ENCODE assay signal across 10 mouse cellular contexts in genomic region chr16:22097659-22098058, GRCm38 (mm10).
A peak's percentile ranks its signal among the peaks of the same experiment; 100 is the strongest.
DNase-seq lines count a peak whose midpoint lies in the region; ATAC-seq and TF ChIP-seq lines count a peak whose summit lies in the region.
"Had no signal": no experiment of that assay in that cellular context is flagged by ENCODE, and none has a peak within 500 bp of the region (broad histone marks: within the 10 kb centered on the region; RNA-seq: fewer than 3 reads in every experiment).

No protein-coding gene starts in this region.

- intact Hi-C loops in gastrocnemius, postnatal 14 days (cut with DNase I; ENCODE audit: low total_unique reads), result no loop called here

- ATAC-seq in granulocyte monocyte progenitor cell, adult 5-6 weeks (replicated peaks; ENCODE audit: poor library complexity, severe bottlenecking), result peak; percentile 25; the same call in 1 of the 2 replicates

- peaks cover 1 to 17% of the 10 kb centered on the region in 2 experiments; a peak in 2 of 4 replicates for H3K4me1 ChIP-seq in ES-E14 (ENCODE audit: control insufficient read depth in 2 of 2, insufficient read depth in 2 of 2, low read length in 2 of 2, poor library complexity in 1 of 2)
- no peaks in the 10 kb centered on the region for H3K4me1 ChIP-seq in lung, adult 2 months (ENCODE audit: control insufficient read depth, insufficient read depth, low read length)
- H3K4me1 ChIP-seq: lung, embryonic 15.5 days had no signal

- TF ChIP-seq CTCF in lung, adult 2 months (IDR thresholded peaks at IDR 0.05; ENCODE audit: insufficient read depth, low read length), result no peak

- in situ Hi-C loops in ES-E14 (cut with MboI; ENCODE audit: low sequenced_read_pairs in 2 of 2, unreplicated experiment in 2 of 2), result no loop called here

- peak overlapping the region; percentile 1 to 8; a peak in 3 of 4 replicates for H3K4me3 ChIP-seq in ES-E14 (ENCODE audit: insufficient read depth in 1 of 2, low read depth in 1 of 2, low read length in 2 of 2, poor library complexity in 1 of 2, severe bottlenecking in 1 of 2)
- no peak overlapping the region for H3K4me3 ChIP-seq in lung, adult 2 months (replicated peaks; ENCODE audit: extremely low read depth, low read depth, low read length)
- H3K4me3 ChIP-seq: lung, embryonic 15.5 days had no signal

- 45% methylated on average over 7 of the region's 7 CpGs for WGBS in lung, adult 2 months

- no peaks in the 10 kb centered on the region for H3K9me3 ChIP-seq in ES-E14 (ENCODE audit: control insufficient read depth, insufficient read depth, low read depth, low read length)
- H3K9me3 ChIP-seq: lung, embryonic 15.5 days had no signal

- no peaks in the 10 kb centered on the region for H3K36me3 ChIP-seq in ES-E14 (ENCODE audit: control insufficient read depth, insufficient read depth, low read length, poor library complexity, severe bottlenecking)
- H3K36me3 ChIP-seq: lung, embryonic 15.5 days had no signal

- TF ChIP-seq POLR2A in lung, adult 2 months (IDR thresholded peaks at IDR 0.05; ENCODE audit: borderline replicate concordance, extremely low read depth, low read depth, low read length), result no peak

- peak; percentile 31 for DNase-seq in gastrocnemius, postnatal 14 days
- no peak for DNase-seq in gastrocnemius, adult 18-20 months (ENCODE audit: low spot score)
- DNase-seq in 3T3-L1 (ENCODE audit: low read depth, low spot score), result peak; percentile 52
- no peak for DNase-seq in ES-E14 (ENCODE audit: low read depth, low spot score)
- DNase-seq in lung, postnatal 4 days, result no peak
- no peak for DNase-seq in adrenal gland, postnatal 10 days
- no peak for DNase-seq in lung, adult 2 months
- DNase-seq: kidney, adult 18-20 months had no signal

- peak overlapping the region; percentile 59; the same call in 1 of the 2 replicates for H3K27ac ChIP-seq in ES-E14 (ENCODE audit: insufficient read depth, low read depth, low read length, poor library complexity, severe bottlenecking)
- H3K27ac ChIP-seq: lung, embryonic 15.5 days had no signal

- peak overlapping the region; percentile 23; the same call in 1 of the 2 replicates for H3K9ac ChIP-seq in ES-E14 (ENCODE audit: insufficient read depth, low read depth, low read length, poor library complexity, severe bottlenecking)
- H3K9ac ChIP-seq: lung, embryonic 15.5 days had no signal

TF ChIP-seq in ES-E14, 5 proteins besides CTCF, POLR2A, EP300 and RAD21:
- TF ChIP-seq ZC3H11A (IDR thresholded peaks at IDR 0.05; ENCODE audit: borderline replicate concordance, low read depth, low read length), result no peak
- TF ChIP-seq ZNF384 (IDR thresholded peaks at IDR 0.05; ENCODE audit: low read depth, low read length), result no peak
- no peak for TF ChIP-seq CHD2 (IDR thresholded peaks at IDR 0.05; ENCODE audit: low read depth, low read length)
- no peak for TF ChIP-seq MAFK (IDR thresholded peaks at IDR 0.05; ENCODE audit: insufficient read depth, low read depth, low read length)
- TF ChIP-seq HCFC1 (IDR thresholded peaks at IDR 0.05; ENCODE audit: borderline replicate concordance, insufficient read depth, low read length), result no peak

Comparison
In these comparisons a context has a peak if more than half of its experiments do, and no peak if none do; other contexts are left out.
1. DNase-seq: peak in gastrocnemius, postnatal 14 days (single experiment) and 3T3-L1 (single experiment); none in gastrocnemius, adult 18-20 months (single experiment), ES-E14 (single experiment), lung, postnatal 4 days (0 of 2), adrenal gland, postnatal 10 days (single experiment) and lung, adult 2 months (single experiment).